In the genomic region with DNA sequence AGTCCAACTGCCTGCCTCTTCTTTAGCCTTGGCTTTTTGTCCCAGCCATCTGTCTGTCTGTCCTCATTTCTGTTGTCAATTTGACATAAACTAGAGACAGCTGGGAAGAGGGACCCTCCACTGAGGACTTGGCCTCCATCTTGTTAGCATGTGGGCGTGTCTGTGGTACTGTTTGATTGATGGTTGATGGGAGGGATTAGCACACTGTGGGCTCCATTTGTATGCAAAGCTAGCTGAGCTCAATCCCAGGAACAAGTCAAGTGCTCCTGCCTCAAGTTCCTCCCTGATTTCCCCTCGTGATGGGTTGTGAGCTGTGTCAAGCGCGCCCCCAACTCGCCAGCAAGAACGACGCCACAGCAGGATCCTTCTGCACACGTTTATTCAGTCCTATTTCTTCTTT, we compare ENCODE assay signal across 34 mouse cellular contexts. TPM values are rescaled to one million over a fixed set of nuclear protein-coding genes. Genes with fewer than 3 reads are reported as not detected.
DNase-seq lines count a peak whose midpoint lies in the region; ATAC-seq and TF ChIP-seq lines count a peak whose summit lies in the region.
"Had no signal": no experiment of that assay in that cellular context is flagged by ENCODE, and none has a peak within 500 bp of the region (broad histone marks: within the 10 kb centered on the region; RNA-seq: fewer than 3 reads in every experiment).

No protein-coding gene starts in this region.

- TF ChIP-seq CTCF in midbrain, postnatal 0 days (IDR thresholded peaks at IDR 0.05) = no peak

- 72% methylated on average over 8 of the region's 8 CpGs for WGBS in midbrain, embryonic 12.5 days
- WGBS in midbrain, postnatal 0 days = 81% methylated on average over 7 of the region's 8 CpGs
- 72% methylated on average over 8 of the region's 8 CpGs for whole genome bisulfite sequencing in forebrain, embryonic 15.5 days

- 0 out of 2 replicates have a peak, but pooled peaks cover 9% of the 10 kb centered on the region for H3K36me3 ChIP-seq in midbrain, embryonic 12.5 days
- H3K36me3 ChIP-seq in midbrain, postnatal 0 days (ENCODE audit: insufficient read depth, low read length) = peaks cover under 1% of the 10 kb centered on the region; the same call in 1 of the 2 replicates
- H3K36me3 ChIP-seq in ES-E14 (ENCODE audit: control insufficient read depth, insufficient read depth, low read length, poor library complexity, severe bottlenecking) = peaks cover 3% of the 10 kb centered on the region; the same call in 1 of the 2 replicates
- H3K36me3 ChIP-seq in forebrain, embryonic 15.5 days = peaks cover 3% of the 10 kb centered on the region; the same call in 1 of the 2 replicates

- H3K27ac ChIP-seq in midbrain, embryonic 12.5 days (replicated peaks) = no peak overlapping the region
- no peak overlapping the region for H3K27ac ChIP-seq in midbrain, postnatal 0 days (ENCODE audit: low read depth, low read length)
- H3K27ac ChIP-seq in ES-E14 (ENCODE audit: insufficient read depth, low read depth, low read length, poor library complexity, severe bottlenecking) = peak overlapping the region; percentile 65; the same call in 1 of the 2 replicates
- no peak overlapping the region for H3K27ac ChIP-seq in forebrain, embryonic 15.5 days (replicated peaks)
- H3K27ac ChIP-seq: heart, embryonic 10.5 days; heart, embryonic 15.5 days; hindbrain, embryonic 14.5 days; kidney, embryonic 15.5 days; left cerebral cortex, adult 2 months; limb, embryonic 12.5 days; liver, embryonic 15.5 days; neural tube, embryonic 15.5 days; stomach, embryonic 15.5 days had no signal

- no peaks in the 10 kb centered on the region for H3K9me3 ChIP-seq in midbrain, embryonic 12.5 days
- H3K9me3 ChIP-seq in midbrain, postnatal 0 days (ENCODE audit: low read length) = no peaks in the 10 kb centered on the region
- H3K9me3 ChIP-seq in ES-E14 (ENCODE audit: control insufficient read depth, insufficient read depth, low read depth, low read length) = no peaks in the 10 kb centered on the region
- H3K9me3 ChIP-seq in forebrain, embryonic 15.5 days = no peaks in the 10 kb centered on the region
- H3K9me3 ChIP-seq: heart, embryonic 10.5 days; heart, embryonic 15.5 days; kidney, embryonic 15.5 days; limb, embryonic 12.5 days; liver, embryonic 15.5 days; lung, embryonic 15.5 days; megakaryocyte, embryonic 14.5 days; neural tube, embryonic 15.5 days; stomach, embryonic 15.5 days had no signal

- H3K9ac ChIP-seq in midbrain, embryonic 12.5 days (replicated peaks) = no peak overlapping the region
- H3K9ac ChIP-seq in midbrain, postnatal 0 days (replicated peaks; ENCODE audit: low read length, poor library complexity, severe bottlenecking) = no peak overlapping the region
- no peak overlapping the region for H3K9ac ChIP-seq in ES-E14 (ENCODE audit: insufficient read depth, low read depth, low read length, poor library complexity, severe bottlenecking)
- no peak overlapping the region for H3K9ac ChIP-seq in forebrain, embryonic 15.5 days (replicated peaks)
- H3K9ac ChIP-seq: heart, embryonic 15.5 days; hindbrain, embryonic 14.5 days; kidney, embryonic 15.5 days; limb, embryonic 12.5 days; liver, embryonic 15.5 days; lung, embryonic 15.5 days; neural tube, embryonic 15.5 days; stomach, embryonic 15.5 days had no signal

- H3K4me3 ChIP-seq in midbrain, embryonic 12.5 days = no peak overlapping the region
- H3K4me3 ChIP-seq in midbrain, postnatal 0 days (ENCODE audit: low read depth, low read length) = no peak overlapping the region
- H3K4me3 ChIP-seq in ES-E14 (ENCODE audit: insufficient read depth in 1 of 2, low read depth in 1 of 2, low read length in 2 of 2, poor library complexity in 1 of 2, severe bottlenecking in 1 of 2) = no peak overlapping the region
- no peak overlapping the region for H3K4me3 ChIP-seq in forebrain, embryonic 15.5 days
- H3K4me3 ChIP-seq: erythroblast, embryonic 14.5 days; heart, embryonic 10.5 days; heart, embryonic 15.5 days; kidney, embryonic 15.5 days; left cerebral cortex, adult 2 months; limb, embryonic 12.5 days; liver, embryonic 15.5 days; lung, embryonic 15.5 days; megakaryocyte, embryonic 14.5 days; neural tube, embryonic 15.5 days; stomach, embryonic 15.5 days had no signal

- in situ Hi-C loops in ES-E14 (cut with MboI; ENCODE audit: low sequenced_read_pairs in 2 of 2, unreplicated experiment in 2 of 2) = no loop called here

- peak; percentile 69; the same call in 1 of the 2 replicates for ATAC-seq in midbrain, embryonic 12.5 days (ENCODE audit: low FRiP score, low read depth)
- no peak for ATAC-seq in midbrain, postnatal 0 days (ENCODE audit: low FRiP score)
- peak; percentile 72 for ATAC-seq in forebrain, embryonic 15.5 days (replicated peaks)

- H3K4me1 ChIP-seq in midbrain, embryonic 12.5 days = no peaks in the 10 kb centered on the region
- no peaks in the 10 kb centered on the region for H3K4me1 ChIP-seq in midbrain, postnatal 0 days (ENCODE audit: insufficient read depth, low read length)
- H3K4me1 ChIP-seq in ES-E14 (ENCODE audit: control insufficient read depth in 2 of 2, insufficient read depth in 2 of 2, low read length in 2 of 2, poor library complexity in 1 of 2) = peaks cover 6 to 19% of the 10 kb centered on the region in 2 experiments; a peak in 3 of 4 replicates
- H3K4me1 ChIP-seq in forebrain, embryonic 15.5 days = peaks cover 9% of the 10 kb centered on the region
- H3K4me1 ChIP-seq: heart, embryonic 10.5 days; heart, embryonic 15.5 days; kidney, embryonic 15.5 days; limb, embryonic 12.5 days; liver, embryonic 15.5 days; neural tube, embryonic 15.5 days; stomach, embryonic 15.5 days had no signal

- no peaks in the 10 kb centered on the region for H3K27me3 ChIP-seq in midbrain, embryonic 12.5 days
- no peaks in the 10 kb centered on the region for H3K27me3 ChIP-seq in midbrain, postnatal 0 days (ENCODE audit: insufficient read depth, low read length)
- no peaks in the 10 kb centered on the region for H3K27me3 ChIP-seq in forebrain, embryonic 15.5 days
- H3K27me3 ChIP-seq: heart, embryonic 15.5 days; kidney, embryonic 15.5 days; limb, embryonic 12.5 days; liver, embryonic 15.5 days; lung, embryonic 15.5 days; megakaryocyte, embryonic 14.5 days; neural tube, embryonic 15.5 days; stomach, embryonic 15.5 days had no signal

- no peak for DNase-seq in midbrain, postnatal 0 days (ENCODE audit: low spot score)
- peak; percentile 71 for DNase-seq in ES-E14 (ENCODE audit: low read depth, low spot score)
- DNase-seq in ZHBTc4 (ENCODE audit: low read depth, low spot score) = peak; percentile 90
- DNase-seq in adrenal gland, postnatal 14 days = no peak
- no peak for DNase-seq in ovary, postnatal 14 days (ENCODE audit: low spot score)
- no peak for DNase-seq in Muller cell, postnatal 12 days (ENCODE audit: inconsistent ontology term)
- DNase-seq: adrenal gland, adult 8-10 months; B cell, adult 2 months; cerebellum, adult 11-12 months; cerebellum, adult 9-11 months; gastrocnemius, postnatal 25 days; heart, adult 11 months; heart, postnatal 36 days; kidney, adult 18-20 months; kidney, postnatal 25 days; lung, postnatal 36 days; right cerebral cortex, postnatal 25 days; thymus, postnatal 14 days had no signal

- no peak overlapping the region for H3K4me2 ChIP-seq in midbrain, embryonic 12.5 days (replicated peaks)
- no peak overlapping the region for H3K4me2 ChIP-seq in midbrain, postnatal 0 days (ENCODE audit: low read depth, low read length, poor library complexity, severe bottlenecking)
- H3K4me2 ChIP-seq in forebrain, embryonic 15.5 days (replicated peaks) = no peak overlapping the region
- H3K4me2 ChIP-seq: heart, embryonic 15.5 days; hindbrain, embryonic 14.5 days; kidney, embryonic 15.5 days; limb, embryonic 12.5 days; liver, embryonic 15.5 days; lung, embryonic 15.5 days; neural tube, embryonic 15.5 days; stomach, embryonic 15.5 days had no signal

TF ChIP-seq in ES-E14, 5 proteins besides CTCF, POLR2A, EP300 and RAD21:
- TF ChIP-seq MAFK (IDR thresholded peaks at IDR 0.05; ENCODE audit: insufficient read depth, low read depth, low read length) (no peak), HCFC1 (IDR thresholded peaks at IDR 0.05; ENCODE audit: borderline replicate concordance, insufficient read depth, low read length) (no peak), ZC3H11A (IDR thresholded peaks at IDR 0.05; ENCODE audit: borderline replicate concordance, low read depth, low read length) (no peak), ZNF384 (IDR thresholded peaks at IDR 0.05; ENCODE audit: low read depth, low read length) (no peak), CHD2 (IDR thresholded peaks at IDR 0.05; ENCODE audit: low read depth, low read length) (no peak)

RNA-seq across cellular contexts. Expression of gene Mansc4, which starts 10.0 kb away (rescaled TPM):
- polyA plus RNA-seq in midbrain, embryonic 12.5 days (2016; fragmentation: Nextera tagmentation; extraction: Ambion mirVana) = 0.21 and 0.32 TPM in 2 replicates
- total RNA-seq in midbrain, postnatal 0 days (2014; rRNA removed) = 0.57 and 1.9 TPM in 2 replicates
- 1.4 TPM in 2 replicates for polyA plus RNA-seq in midbrain, postnatal 0 days (2015; fragmentation: Nextera tagmentation; extraction: Ambion mirVana)
- total RNA-seq in ES-E14 (2012; rRNA removed) = 0.80 and 1.5 TPM in 2 replicates
- polyA plus RNA-seq in forebrain, embryonic 15.5 days (2015; fragmentation: Nextera tagmentation; extraction: Ambion mirVana) = 0.72 and 1.7 TPM in 2 replicates
- 0.52 TPM in 1 of 2 replicates, not detected in the other for total RNA-seq in adrenal gland, postnatal 14 days (2021)
- total RNA-seq: common myeloid progenitor, adult 5-6 weeks; gastrocnemius, postnatal 25 days; heart, postnatal 36 days; left cerebral cortex, adult 2 months; MEL had no signal
- polyA plus RNA-seq: erythroblast, embryonic 14.5 days had no signal

RNA-seq across cellular contexts. Expression of gene Klhl42, which starts 14.3 kb away (rescaled TPM):
- 8.2 and 9.0 TPM in 2 replicates for polyA plus RNA-seq in midbrain, embryonic 12.5 days (2016; fragmentation: Nextera tagmentation; extraction: Ambion mirVana)
- total RNA-seq in midbrain, postnatal 0 days (2014; rRNA removed) = 26.0 and 32.5 TPM in 2 replicates
- 6.4 and 6.5 TPM in 2 replicates for polyA plus RNA-seq in midbrain, postnatal 0 days (2015; fragmentation: Nextera tagmentation; extraction: Ambion mirVana)
- 9.1 and 16.4 TPM in 2 replicates for total RNA-seq in ES-E14 (2012; rRNA removed)
- polyA plus RNA-seq in forebrain, embryonic 15.5 days (2015; fragmentation: Nextera tagmentation; extraction: Ambion mirVana) = 6.0 and 6.4 TPM in 2 replicates
- total RNA-seq in adrenal gland, postnatal 14 days (2021) = 22.1 and 24.7 TPM in 2 replicates

RNA-seq across cellular contexts. Expression of gene Mrps35, which starts 34.3 kb away (rescaled TPM):
- 70.6 and 83.0 TPM in 2 replicates for polyA plus RNA-seq in midbrain, embryonic 12.5 days (2016; fragmentation: Nextera tagmentation; extraction: Ambion mirVana)
- 8.9 and 9.4 TPM in 2 replicates for total RNA-seq in midbrain, postnatal 0 days (2014; rRNA removed)
- polyA plus RNA-seq in midbrain, postnatal 0 days (2015; fragmentation: Nextera tagmentation; extraction: Ambion mirVana) = 61.0 and 72.6 TPM in 2 replicates
- 63.4 and 74.7 TPM in 2 replicates for total RNA-seq in ES-E14 (2012; rRNA removed)
- polyA plus RNA-seq in forebrain, embryonic 15.5 days (2015; fragmentation: Nextera tagmentation; extraction: Ambion mirVana) = 82.5 and 88.5 TPM in 2 replicates
- total RNA-seq in adrenal gland, postnatal 14 days (2021) = 143 and 152 TPM in 2 replicates

RNA-seq across cellular contexts. Expression of gene Rep15, which starts 44.5 kb away (rescaled TPM):
- polyA plus RNA-seq in midbrain, embryonic 12.5 days (2016; fragmentation: Nextera tagmentation; extraction: Ambion mirVana) = 0.42 and 0.81 TPM in 2 replicates
- total RNA-seq in midbrain, postnatal 0 days (2014; rRNA removed) = 0.49 and 0.90 TPM in 2 replicates
- polyA plus RNA-seq in midbrain, postnatal 0 days (2015; fragmentation: Nextera tagmentation; extraction: Ambion mirVana) = 0.59 and 0.83 TPM in 2 replicates
- 0.80 and 1.6 TPM in 2 replicates for total RNA-seq in ES-E14 (2012; rRNA removed)
- polyA plus RNA-seq in forebrain, embryonic 15.5 days (2015; fragmentation: Nextera tagmentation; extraction: Ambion mirVana) = 0.66 and 0.75 TPM in 2 replicates
- total RNA-seq in adrenal gland, postnatal 14 days (2021) = 1.1 and 1.9 TPM in 2 replicates
- total RNA-seq: common myeloid progenitor, adult 5-6 weeks had no signal
- polyA plus RNA-seq: erythroblast, embryonic 14.5 days had no signal

Comparison
In these comparisons a context has a peak if more than half of its experiments do, and no peak if none do; other contexts are left out.
1. DNase-seq: peak in ES-E14 (single experiment) and ZHBTc4 (single experiment); none in midbrain, postnatal 0 days (single experiment), adrenal gland, postnatal 14 days (single experiment), ovary, postnatal 14 days (single experiment) and Muller cell, postnatal 12 days (single experiment).